Mouse (Mus musculus): ENCODE measurements around the gene Wnt7a. TPM values are rescaled to one million over a fixed set of nuclear protein-coding genes. Genes with fewer than 3 reads are reported as not detected.

Gene Wnt7a
- polyA plus RNA-seq, 1 experiment = not detected

- H3K27ac ChIP-seq (ENCODE audit: insufficient read depth, low read depth, low read length) = no peak overlapping the region
- no peak overlapping the region for H3K4me3 ChIP-seq (ENCODE audit: insufficient read depth, low read length)
- TF ChIP-seq POLR2A (IDR thresholded peaks at IDR 0.05; ENCODE audit: borderline replicate concordance, low read depth, low read length) (no peak), CTCF (IDR thresholded peaks at IDR 0.05; ENCODE audit: low read depth, low read length) (no peak)
- no peaks in the 10 kb centered on the region for H3K4me1 ChIP-seq (ENCODE audit: control insufficient read depth, insufficient read depth, low read length)
Measured at GRCm38 (mm10) chr6:91417291-91417845, 6.2 kb upstream of the Wnt7a start.

- TF ChIP-seq CTCF (IDR thresholded peaks at IDR 0.05; ENCODE audit: low read depth, low read length) = no peak
- no peak for TF ChIP-seq POLR2A (IDR thresholded peaks at IDR 0.05; ENCODE audit: borderline replicate concordance, low read depth, low read length)
- H3K4me1 ChIP-seq (ENCODE audit: control insufficient read depth, insufficient read depth, low read length) = no peaks in the 10 kb centered on the region
- no peak overlapping the region for H3K27ac ChIP-seq (ENCODE audit: insufficient read depth, low read depth, low read length)
- H3K4me3 ChIP-seq (ENCODE audit: insufficient read depth, low read length) = no peak overlapping the region
Measured at GRCm38 (mm10) chr6:91416146-91416545, 5.0 kb upstream of the Wnt7a start.

GRCm38 (mm10) chr6:91414890-91415289 lies 3.7 kb upstream of the Wnt7a start:
- Histone ChIP-seq H3K4me1 (ENCODE audit: control insufficient read depth, insufficient read depth, low read length) (no peaks in the 10 kb centered on the region), H3K27ac (ENCODE audit: insufficient read depth, low read depth, low read length) (no peak overlapping the region), H3K4me3 (ENCODE audit: insufficient read depth, low read length) (no peak overlapping the region)
- TF ChIP-seq POLR2A (IDR thresholded peaks at IDR 0.05; ENCODE audit: borderline replicate concordance, low read depth, low read length) (no peak), CTCF (IDR thresholded peaks at IDR 0.05; ENCODE audit: low read depth, low read length) (peak; percentile 49; the same call in 1 of the 2 replicates)

GRCm38 (mm10) chr6:91411369-91411981 lies 312 bp upstream of the Wnt7a start:
- peak; percentile 82 for TF ChIP-seq CTCF (IDR thresholded peaks at IDR 0.05; ENCODE audit: low read depth, low read length)
- no peak for TF ChIP-seq POLR2A (IDR thresholded peaks at IDR 0.05; ENCODE audit: borderline replicate concordance, low read depth, low read length)
- Histone ChIP-seq H3K27ac (ENCODE audit: insufficient read depth, low read depth, low read length) (no peak overlapping the region), H3K4me3 (ENCODE audit: insufficient read depth, low read length) (no peak overlapping the region), H3K4me1 (ENCODE audit: control insufficient read depth, insufficient read depth, low read length) (no peaks in the 10 kb centered on the region)

GRCm38 (mm10) chr6:91410168-91410780 lies 889 bp downstream of the Wnt7a start:
- Histone ChIP-seq H3K4me1 (ENCODE audit: control insufficient read depth, insufficient read depth, low read length) (no peaks in the 10 kb centered on the region), H3K4me3 (ENCODE audit: insufficient read depth, low read length) (no peak overlapping the region), H3K27ac (ENCODE audit: insufficient read depth, low read depth, low read length) (no peak overlapping the region)
- no peak for TF ChIP-seq POLR2A (IDR thresholded peaks at IDR 0.05; ENCODE audit: borderline replicate concordance, low read depth, low read length)
- no peak for TF ChIP-seq CTCF (IDR thresholded peaks at IDR 0.05; ENCODE audit: low read depth, low read length)

- H3K4me3 ChIP-seq (ENCODE audit: insufficient read depth, low read length) = no peak overlapping the region
- H3K27ac ChIP-seq (ENCODE audit: insufficient read depth, low read depth, low read length) = no peak overlapping the region
- TF ChIP-seq POLR2A (IDR thresholded peaks at IDR 0.05; ENCODE audit: borderline replicate concordance, low read depth, low read length) (no peak), CTCF (IDR thresholded peaks at IDR 0.05; ENCODE audit: low read depth, low read length) (no peak)
- H3K4me1 ChIP-seq (ENCODE audit: control insufficient read depth, insufficient read depth, low read length) = no peaks in the 10 kb centered on the region
Measured at GRCm38 (mm10) chr6:91409448-91410167, 1.6 kb downstream of the Wnt7a start.

- Histone ChIP-seq H3K4me1 (ENCODE audit: control insufficient read depth, insufficient read depth, low read length) (no peaks in the 10 kb centered on the region), H3K27ac (ENCODE audit: insufficient read depth, low read depth, low read length) (no peak overlapping the region), H3K4me3 (ENCODE audit: insufficient read depth, low read length) (no peak overlapping the region)
- TF ChIP-seq CTCF (IDR thresholded peaks at IDR 0.05; ENCODE audit: low read depth, low read length) (no peak), POLR2A (IDR thresholded peaks at IDR 0.05; ENCODE audit: borderline replicate concordance, low read depth, low read length) (no peak)
Measured at GRCm38 (mm10) chr6:91408616-91409015, 2.5 kb downstream of the Wnt7a start.

- TF ChIP-seq POLR2A (IDR thresholded peaks at IDR 0.05; ENCODE audit: borderline replicate concordance, low read depth, low read length) = no peak
- no peak for TF ChIP-seq CTCF (IDR thresholded peaks at IDR 0.05; ENCODE audit: low read depth, low read length)
- Histone ChIP-seq H3K4me1 (ENCODE audit: control insufficient read depth, insufficient read depth, low read length) (no peaks in the 10 kb centered on the region), H3K27ac (ENCODE audit: insufficient read depth, low read depth, low read length) (no peak overlapping the region), H3K4me3 (ENCODE audit: insufficient read depth, low read length) (no peak overlapping the region)
Measured at GRCm38 (mm10) chr6:91401591-91401990, 9.6 kb downstream of the Wnt7a start.

GRCm38 (mm10) chr6:91400514-91400913 lies 10.6 kb downstream of the Wnt7a start:
- no peak overlapping the region for H3K4me3 ChIP-seq (ENCODE audit: insufficient read depth, low read length)
- TF ChIP-seq POLR2A (IDR thresholded peaks at IDR 0.05; ENCODE audit: borderline replicate concordance, low read depth, low read length) (no peak), CTCF (IDR thresholded peaks at IDR 0.05; ENCODE audit: low read depth, low read length) (no peak)
- H3K27ac ChIP-seq (ENCODE audit: insufficient read depth, low read depth, low read length) = no peak overlapping the region
- H3K4me1 ChIP-seq (ENCODE audit: control insufficient read depth, insufficient read depth, low read length) = no peaks in the 10 kb centered on the region
